Mouse (Mus musculus): Measurements from ENCODE around the gene Olfr53.
"Not testable (repeated sequence)": the region's sequence is repeated elsewhere in the genome, so short reads cannot be mapped to it uniquely, and the experiment has no call there.

DNA sequence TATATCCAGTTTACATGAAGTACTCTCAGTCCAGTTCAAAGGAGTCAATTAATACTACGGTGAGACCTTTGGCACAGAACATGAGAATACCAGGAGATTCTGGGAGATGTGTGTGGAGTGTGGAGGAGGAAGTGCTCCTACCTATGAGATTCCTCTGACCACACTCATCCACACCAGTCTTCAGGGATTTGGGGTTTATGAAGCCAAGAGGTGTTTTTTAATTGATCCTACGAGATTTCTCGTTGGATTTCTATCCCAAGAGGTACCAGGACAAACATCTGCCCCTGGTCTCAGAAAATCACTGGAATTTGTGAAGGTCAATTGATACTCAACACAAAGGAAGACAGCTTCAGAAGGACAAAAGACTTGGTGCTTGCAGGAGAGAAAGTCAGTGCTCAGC is 17.6 kb upstream of the Olfr53 start, which contains the start of gene Olfr61:
- not testable (repeated sequence) for TF ChIP-seq CTCF (IDR thresholded peaks at IDR 0.05; ENCODE audit: extremely low read depth, insufficient read length, insufficient replicate concordance, low read depth, low read length); POLR2A (IDR thresholded peaks at IDR 0.05; ENCODE audit: low read depth, low read length)
